Mouse (Mus musculus) hindbrain, embryonic 13.5 days (tissue): ENCODE measurements around the gene Klf12. TPM values are rescaled to one million over a fixed set of nuclear protein-coding genes. Genes with fewer than 3 reads are reported as not detected.

Experiments used
- ATAC-seq: fragments of 200-750 bp; cut with Nextera tagmentation; 2 replicates; pipeline ENCODE4 v1.8.0; 2017; ENCODE audit warnings: moderate TSS enrichment; ENCODE audit not compliant: low FRiP score
- H3K27ac ChIP-seq: fragments of 300-500 bp; sonication (generic); 2 replicates; pipeline ENCODE4 v1.5.1; 2015; ENCODE audit warnings: inconsistent platforms, mild to moderate bottlenecking, moderate library complexity
- H3K27me3 ChIP-seq: fragments of 300-500 bp; sonication (generic); 2 replicates; pipeline ENCODE4 v1.6.1; 2015; ENCODE audit warnings: mild to moderate bottlenecking, inconsistent platforms
- H3K36me3 ChIP-seq: fragments of 300-500 bp; sonication (generic); 2 replicates; pipeline ENCODE4 v1.6.1; 2015; ENCODE audit warnings: mild to moderate bottlenecking, inconsistent platforms
- H3K4me1 ChIP-seq: fragments of 300-500 bp; sonication (generic); replicated peaks from 2 replicates; pipeline ENCODE4 v1.6.1; 2015; ENCODE audit warnings: inconsistent platforms
- H3K4me2 ChIP-seq: fragments of 300-500 bp; sonication (generic); 2 replicates; pipeline ENCODE4 v1.6.1; 2015; ENCODE audit warnings: inconsistent platforms, mild to moderate bottlenecking, moderate library complexity
- H3K4me3 ChIP-seq: fragments of 300-500 bp; sonication (generic); 2 replicates; pipeline ENCODE4 v1.5.1; 2015; ENCODE audit warnings: mild to moderate bottlenecking, inconsistent platforms
- H3K9ac ChIP-seq: fragments of 300-500 bp; sonication (generic); 2 replicates; pipeline ENCODE4 v1.6.1; 2015; ENCODE audit warnings: mild to moderate bottlenecking, inconsistent platforms
- H3K9me3 ChIP-seq: fragments of 300-500 bp; sonication (generic); 2 replicates; pipeline ENCODE4 v1.6.1; 2016; ENCODE audit warnings: inconsistent platforms
- WGBS: fragments of 180-500 bp; shearing (Covaris S2); methylation state at CpG from one replicate; pipeline ENCODE4 v1.1.7; 2015; 5-methylcytosine and 5-hydroxymethylcytosine counted together
- polyA plus RNA-seq: library from polyadenylated mRNA; unstranded; fragments of >200 nt; fragmentation: Nextera tagmentation; extraction: Ambion mirVana; gene quantifications from 2 replicates; pipeline ENCODE4 v1.2.1, GENCODE M21; 2015

The Klf12 gene
- polyA plus RNA-seq, 1 experiment from 2014 or later = 49.0 TPM

GRCm38 (mm10) chr14:100284861-100285655, 579 bp upstream of the Klf12 start:
- ATAC-seq = peak; percentile 88
- Histone ChIP-seq H3K4me3 (peak overlapping the region; percentile 69), H3K27ac (peak overlapping the region; percentile 97), H3K4me1 (peaks cover 34% of the 10 kb centered on the region), H3K9me3 (peaks cover under 1% of the 10 kb centered on the region; the same call in 1 of the 2 replicates), H3K4me2 (peak overlapping the region; percentile 92), H3K9ac (peak overlapping the region; percentile 89), H3K27me3 (no peaks in the 10 kb centered on the region), H3K36me3 (no peaks in the 10 kb centered on the region)
- WGBS = under 1% methylated on average over 48 of the region's 48 CpGs

- H3K4me3 ChIP-seq = peak overlapping the region; percentile 69
- peaks cover 7% of the 10 kb centered on the region for H3K9me3 ChIP-seq
- ATAC-seq = no peak
- no peaks in the 10 kb centered on the region for H3K27me3 ChIP-seq
- H3K36me3 ChIP-seq = no peaks in the 10 kb centered on the region
- H3K4me1 ChIP-seq = peaks cover 34% of the 10 kb centered on the region
- H3K27ac ChIP-seq = peak overlapping the region; percentile 97
- under 1% methylated on average over 27 of the region's 27 CpGs for WGBS
- H3K4me2 ChIP-seq = peak overlapping the region; percentile 92
- H3K9ac ChIP-seq = peak overlapping the region; percentile 89
Observed at GRCm38 (mm10) chr14:100283411-100284118, 914 bp downstream of the Klf12 start.

GRCm38 (mm10) chr14:100282651-100283050, 1.8 kb downstream of the Klf12 start:
- Histone ChIP-seq H3K4me3 (peak overlapping the region; percentile 69), H3K9ac (peak overlapping the region; percentile 67), H3K4me2 (peak overlapping the region; percentile 92), H3K9me3 (peaks cover 7% of the 10 kb centered on the region), H3K4me1 (peaks cover 34% of the 10 kb centered on the region), H3K27me3 (no peaks in the 10 kb centered on the region), H3K27ac (peak overlapping the region; percentile 63), H3K36me3 (no peaks in the 10 kb centered on the region)
- WGBS = 6% methylated on average over 7 of the region's 7 CpGs
- ATAC-seq = no peak

- WGBS = 53% methylated on average over 3 of the region's 3 CpGs
- peaks cover 7% of the 10 kb centered on the region for H3K9me3 ChIP-seq
Observed at GRCm38 (mm10) chr14:100281734-100282133, 2.7 kb downstream of the Klf12 start.

GRCm38 (mm10) chr14:100274179-100274578, 10.3 kb downstream of the Klf12 start:
- Histone ChIP-seq H3K9me3 (no peaks in the 10 kb centered on the region), H3K27me3 (no peaks in the 10 kb centered on the region), H3K4me2 (no peak overlapping the region), H3K9ac (no peak overlapping the region), H3K4me3 (no peak overlapping the region), H3K36me3 (no peaks in the 10 kb centered on the region), H3K4me1 (no peaks in the 10 kb centered on the region), H3K27ac (no peak overlapping the region)
- ATAC-seq = no peak
- 95% methylated on average over 2 of the region's 2 CpGs for WGBS

More at GRCm38 (mm10) chr14:100281734-100282133, 2.7 kb downstream of the Klf12 start:
- H3K4me1 ChIP-seq = peaks cover 26% of the 10 kb centered on the region
- no peak overlapping the region; the same call in 1 of the 2 replicates for H3K9ac ChIP-seq
- peak overlapping the region; percentile 40 for H3K4me2 ChIP-seq
- no peaks in the 10 kb centered on the region for H3K36me3 ChIP-seq
- H3K27ac ChIP-seq = no peak overlapping the region
- H3K4me3 ChIP-seq = peak overlapping the region; percentile 5; the same call in 1 of the 2 replicates
- ATAC-seq = no peak
- H3K27me3 ChIP-seq = no peaks in the 10 kb centered on the region

GRCm38 (mm10) chr14:100260531-100260930, 23.9 kb downstream of the Klf12 start:
- no peaks in the 10 kb centered on the region for H3K27me3 ChIP-seq
- H3K36me3 ChIP-seq = no peaks in the 10 kb centered on the region
- H3K27ac ChIP-seq = 0 out of 2 replicates have a peak overlapping the region, but pooled peaks have one; percentile 5
- WGBS = 84% methylated on average over 4 of the region's 4 CpGs
- H3K4me1 ChIP-seq = peaks cover 10% of the 10 kb centered on the region
- no peak overlapping the region for H3K4me2 ChIP-seq
- no peak overlapping the region for H3K9ac ChIP-seq
- no peak overlapping the region for H3K4me3 ChIP-seq
- H3K9me3 ChIP-seq = no peaks in the 10 kb centered on the region
- ATAC-seq = no peak

GRCm38 (mm10) chr14:100243046-100243445, 41.4 kb downstream of the Klf12 start:
- no peak overlapping the region for H3K4me2 ChIP-seq
- WGBS = 89% methylated on average over 5 of the region's 5 CpGs
- no peaks in the 10 kb centered on the region for H3K4me1 ChIP-seq
- H3K9ac ChIP-seq = no peak overlapping the region
- no peak overlapping the region for H3K4me3 ChIP-seq
- H3K9me3 ChIP-seq = no peaks in the 10 kb centered on the region
- H3K27ac ChIP-seq = no peak overlapping the region
- peaks cover 5% of the 10 kb centered on the region; the same call in 1 of the 2 replicates for H3K36me3 ChIP-seq
- ATAC-seq = no peak
- no peaks in the 10 kb centered on the region for H3K27me3 ChIP-seq

- Histone ChIP-seq H3K27ac (no peak overlapping the region), H3K4me2 (no peak overlapping the region), H3K4me1 (peaks cover 3% of the 10 kb centered on the region; the same call in 1 of the 2 replicates), H3K4me3 (no peak overlapping the region), H3K9ac (no peak overlapping the region), H3K9me3 (no peaks in the 10 kb centered on the region), H3K36me3 (no peaks in the 10 kb centered on the region), H3K27me3 (no peaks in the 10 kb centered on the region)
- no peak for ATAC-seq
- 84% methylated on average over 4 of the region's 4 CpGs for WGBS
Observed at GRCm38 (mm10) chr14:100239874-100240273, 44.6 kb downstream of the Klf12 start.

GRCm38 (mm10) chr14:100236757-100237156, 47.7 kb downstream of the Klf12 start:
- no peaks in the 10 kb centered on the region for H3K27me3 ChIP-seq
- H3K4me1 ChIP-seq = peaks cover 3% of the 10 kb centered on the region; the same call in 1 of the 2 replicates
- no peak overlapping the region for H3K9ac ChIP-seq
- H3K9me3 ChIP-seq = no peaks in the 10 kb centered on the region
- no peak overlapping the region for H3K27ac ChIP-seq
- no peak overlapping the region for H3K4me3 ChIP-seq
- no peak for ATAC-seq
- 88% methylated on average over 7 of the region's 7 CpGs for WGBS
- H3K36me3 ChIP-seq = no peaks in the 10 kb centered on the region
- H3K4me2 ChIP-seq = no peak overlapping the region

- H3K9me3 ChIP-seq = no peaks in the 10 kb centered on the region
- no peak overlapping the region for H3K4me2 ChIP-seq
- H3K4me1 ChIP-seq = peaks cover 3% of the 10 kb centered on the region; the same call in 1 of the 2 replicates
- no peak overlapping the region for H3K4me3 ChIP-seq
- H3K27ac ChIP-seq = no peak overlapping the region
- H3K27me3 ChIP-seq = no peaks in the 10 kb centered on the region
- 59% methylated on average over 3 of the region's 3 CpGs for WGBS
- no peak overlapping the region for H3K9ac ChIP-seq
- ATAC-seq = no peak
- no peaks in the 10 kb centered on the region for H3K36me3 ChIP-seq
Observed at GRCm38 (mm10) chr14:100235746-100236145, 48.7 kb downstream of the Klf12 start.

- Histone ChIP-seq H3K27me3 (no peaks in the 10 kb centered on the region), H3K4me3 (no peak overlapping the region), H3K27ac (no peak overlapping the region), H3K4me1 (no peaks in the 10 kb centered on the region; the same call in 1 of the 2 replicates), H3K9ac (no peak overlapping the region), H3K9me3 (no peaks in the 10 kb centered on the region), H3K36me3 (no peaks in the 10 kb centered on the region), H3K4me2 (no peak overlapping the region)
- WGBS = 70% methylated on average over 1 of the region's 1 CpGs
- ATAC-seq = no peak
Observed at GRCm38 (mm10) chr14:100231384-100231783, 53.1 kb downstream of the Klf12 start.

GRCm38 (mm10) chr14:100228120-100228519, 56.4 kb downstream of the Klf12 start:
- no peaks in the 10 kb centered on the region for H3K27me3 ChIP-seq
- no peak overlapping the region for H3K4me2 ChIP-seq
- no peak for ATAC-seq
- no peaks in the 10 kb centered on the region for H3K36me3 ChIP-seq
- no peak overlapping the region for H3K27ac ChIP-seq
- no peaks in the 10 kb centered on the region for H3K9me3 ChIP-seq
- H3K9ac ChIP-seq = no peak overlapping the region
- 96% methylated on average over 6 of the region's 6 CpGs for WGBS
- no peak overlapping the region for H3K4me3 ChIP-seq
- 0 out of 2 replicates have a peak, but pooled peaks cover 8% of the 10 kb centered on the region for H3K4me1 ChIP-seq
